Mouse (Mus musculus) kidney, embryonic 15.5 days (tissue): ENCODE data around the gene Copb1. TPM values are rescaled to one million over a fixed set of nuclear protein-coding genes. Genes with fewer than 3 reads are reported as not detected.
"Not testable (repeated sequence)": the region's sequence is repeated elsewhere in the genome, so short reads cannot be mapped to it uniquely, and the experiment has no call there.

Source experiments
- ATAC-seq: fragments of 200-750 bp; cut with Nextera tagmentation; replicated peaks from 2 replicates; pipeline ENCODE4 v1.8.0; 2017; ENCODE audit warnings: moderate TSS enrichment; ENCODE audit not compliant: low FRiP score
- H3K27ac ChIP-seq: fragments of 300-500 bp; sonication (generic); 2 replicates; pipeline ENCODE4 v1.5.1; 2015; ENCODE audit warnings: mild to moderate bottlenecking, inconsistent platforms
- H3K27me3 ChIP-seq: fragments of 300-500 bp; sonication (generic); 2 replicates; pipeline ENCODE4 v1.6.1; 2015; ENCODE audit warnings: inconsistent platforms
- H3K36me3 ChIP-seq: fragments of 300-500 bp; sonication (generic); 2 replicates; pipeline ENCODE4 v1.6.1; 2015; ENCODE audit warnings: inconsistent platforms
- H3K4me1 ChIP-seq: fragments of 300-500 bp; sonication (generic); 2 replicates; pipeline ENCODE4 v1.6.1; 2015; ENCODE audit warnings: inconsistent platforms
- H3K4me2 ChIP-seq: fragments of 300-500 bp; sonication (generic); 2 replicates; pipeline ENCODE4 v1.6.1; 2015; ENCODE audit warnings: moderate library complexity, mild to moderate bottlenecking, inconsistent platforms
- H3K4me3 ChIP-seq: fragments of 300-500 bp; sonication (generic); replicated peaks from 2 replicates; pipeline ENCODE4 v1.5.1; 2015; ENCODE audit warnings: mild to moderate bottlenecking, inconsistent platforms
- H3K9ac ChIP-seq: fragments of 300-500 bp; sonication (generic); 2 replicates; pipeline ENCODE4 v1.6.1; 2015; ENCODE audit warnings: mild to moderate bottlenecking, inconsistent platforms
- H3K9me3 ChIP-seq: fragments of 300-500 bp; sonication (generic); replicated peaks from 2 replicates; pipeline ENCODE4 v1.6.1; 2016; ENCODE audit warnings: inconsistent platforms
- WGBS: fragments of 180-500 bp; shearing (Covaris S2); methylation state at CpG from one replicate; pipeline ENCODE4 v1.1.7; 2015; ENCODE audit warnings: mixed read lengths; 5-methylcytosine and 5-hydroxymethylcytosine counted together
- polyA plus RNA-seq: library from polyadenylated mRNA; unstranded; fragments of >200 nt; fragmentation: Nextera tagmentation; extraction: Ambion mirVana; gene quantifications from 2 replicates; pipeline ENCODE4 v1.2.1, GENCODE M21; 2015

The Copb1 gene
- polyA plus RNA-seq, 1 experiment from 2014 or later = 125 TPM

DNA sequence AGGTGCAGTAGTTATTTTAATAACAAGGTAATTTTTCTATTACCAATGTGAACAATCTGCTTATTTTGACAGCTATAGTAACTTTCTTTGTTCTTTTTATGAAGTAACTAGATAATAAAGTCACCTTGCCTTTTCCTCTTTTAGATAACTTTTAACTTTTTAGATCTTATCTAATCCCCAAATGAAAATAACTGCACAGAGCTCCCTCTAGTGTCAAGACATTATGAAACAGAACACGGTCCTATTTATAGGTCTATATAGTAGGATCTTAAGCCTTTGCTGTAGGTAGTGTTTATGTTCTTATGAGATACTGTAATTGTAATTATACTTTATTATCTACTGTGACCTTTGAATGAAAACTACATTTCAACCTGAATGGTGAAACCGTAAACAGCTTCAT, 41.0 kb downstream of the Copb1 start:
- no peak overlapping the region for H3K4me2 ChIP-seq
- WGBS = 60% methylated on average over 2 of the region's 2 CpGs
- no peak for ATAC-seq
- no peaks in the 10 kb centered on the region for H3K27me3 ChIP-seq
- peaks cover 48% of the 10 kb centered on the region for H3K36me3 ChIP-seq
- no peak overlapping the region for H3K4me3 ChIP-seq
- no peaks in the 10 kb centered on the region for H3K4me1 ChIP-seq
- no peak overlapping the region for H3K27ac ChIP-seq
- H3K9ac ChIP-seq = no peak overlapping the region
- no peaks in the 10 kb centered on the region for H3K9me3 ChIP-seq

DNA sequence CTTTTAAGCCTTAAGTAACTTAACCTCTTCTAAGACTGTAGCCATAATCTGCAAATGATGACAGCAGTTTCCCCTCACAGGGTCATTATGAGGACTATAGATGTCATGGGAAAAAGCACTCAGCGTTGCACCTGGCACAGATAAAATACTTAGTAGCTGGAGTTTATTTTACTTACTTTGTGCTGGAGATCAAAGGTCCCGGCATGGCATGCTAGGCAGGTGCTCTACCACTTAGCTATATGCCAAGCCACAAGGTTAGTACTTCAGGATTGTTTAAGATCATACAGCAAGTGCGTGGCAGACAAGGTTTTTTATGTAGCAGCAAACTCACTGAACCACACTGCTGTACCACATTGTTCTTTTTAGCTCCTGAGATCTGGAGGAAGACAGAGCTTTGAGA, 43.9 kb downstream of the Copb1 start:
- ATAC-seq = no peak
- H3K4me1 ChIP-seq = no peaks in the 10 kb centered on the region
- WGBS = 81% methylated on average over 3 of the region's 3 CpGs

DNA sequence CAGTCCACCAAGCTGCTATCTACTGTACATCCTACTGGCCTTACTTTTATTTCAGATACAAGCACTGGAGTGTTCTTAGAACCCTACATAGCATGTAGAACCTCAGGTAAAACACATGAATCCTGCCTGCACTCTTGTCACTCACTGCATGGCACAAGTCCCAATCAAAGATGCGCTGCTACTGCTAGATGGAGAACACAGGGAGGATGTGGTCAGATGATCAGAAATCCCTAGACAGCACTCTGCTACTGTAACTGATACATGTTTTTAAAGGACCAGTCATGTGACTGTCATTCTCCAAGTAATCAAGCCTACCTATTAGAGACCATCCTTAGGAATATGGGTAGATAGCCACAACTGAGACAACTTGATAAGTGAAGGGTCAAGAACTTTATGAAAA, 44.7 kb downstream of the Copb1 start:
- H3K9ac ChIP-seq = no peak overlapping the region
- no peak overlapping the region for H3K4me3 ChIP-seq
- H3K27ac ChIP-seq = no peak overlapping the region
- H3K9me3 ChIP-seq = no peaks in the 10 kb centered on the region
- H3K36me3 ChIP-seq = peaks cover 24% of the 10 kb centered on the region
- H3K4me1 ChIP-seq = no peaks in the 10 kb centered on the region
- WGBS = 89% methylated on average over 1 of the region's 1 CpGs
- H3K4me2 ChIP-seq = no peak overlapping the region
- no peaks in the 10 kb centered on the region for H3K27me3 ChIP-seq
- no peak for ATAC-seq

More for the DNA sequence above, 43.9 kb downstream of the Copb1 start:
- Histone ChIP-seq H3K4me2 (no peak overlapping the region), H3K9ac (no peak overlapping the region), H3K27ac (no peak overlapping the region), H3K27me3 (no peaks in the 10 kb centered on the region), H3K9me3 (no peaks in the 10 kb centered on the region), H3K36me3 (peaks cover 29% of the 10 kb centered on the region), H3K4me3 (no peak overlapping the region)

DNA sequence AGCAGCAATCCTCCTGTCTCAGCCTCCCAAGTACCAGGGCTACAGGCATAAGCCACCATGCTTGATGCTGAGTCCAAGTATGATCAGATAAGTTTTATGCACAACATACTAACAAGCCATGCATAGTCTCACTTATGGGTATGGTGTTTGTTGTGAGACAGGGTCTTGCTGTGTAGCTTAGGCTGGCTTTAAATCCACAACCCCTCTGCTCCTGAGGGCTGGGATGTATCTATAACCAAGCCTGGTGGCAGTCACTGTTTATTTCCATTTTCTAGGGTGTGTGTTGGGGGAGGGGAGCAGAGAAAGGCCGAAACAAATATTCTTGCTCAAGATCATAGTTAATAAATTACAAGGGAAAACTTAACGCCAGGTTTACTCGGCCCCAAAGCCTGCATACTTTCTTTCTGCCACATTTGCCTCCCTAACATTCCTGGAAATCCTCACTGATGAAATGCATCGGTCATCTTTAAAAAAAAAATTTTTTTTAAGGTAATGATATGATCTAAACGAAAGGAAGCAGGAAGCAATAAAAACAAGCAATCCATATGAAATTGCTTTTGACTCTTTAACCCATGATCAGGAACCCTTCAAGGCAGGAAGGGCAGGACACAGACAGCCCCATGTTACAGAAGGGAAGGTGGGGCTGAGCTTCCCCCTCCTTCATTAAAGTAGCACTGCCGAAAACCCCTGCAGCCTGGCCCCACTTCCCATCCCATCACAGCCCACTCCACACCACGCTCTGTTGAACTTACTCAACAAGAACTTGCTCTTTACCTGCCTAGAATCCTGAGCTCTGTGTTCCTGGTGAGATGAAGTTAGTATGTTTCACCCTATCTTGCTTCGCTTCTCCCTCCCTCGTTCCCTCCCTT, 50.8 kb downstream of the Copb1 start:
- 33% methylated on average over 9 of the region's 9 CpGs for WGBS
- H3K36me3 ChIP-seq = no peaks in the 10 kb centered on the region
- peak overlapping the region; percentile 78 for H3K27ac ChIP-seq
- H3K9ac ChIP-seq = no peak overlapping the region
- peaks cover 21% of the 10 kb centered on the region for H3K4me1 ChIP-seq
- peak overlapping the region; percentile 25 for H3K4me2 ChIP-seq
- no peaks in the 10 kb centered on the region for H3K27me3 ChIP-seq
- H3K4me3 ChIP-seq = no peak overlapping the region
- peak; percentile 81 for ATAC-seq
- H3K9me3 ChIP-seq = no peaks in the 10 kb centered on the region

DNA sequence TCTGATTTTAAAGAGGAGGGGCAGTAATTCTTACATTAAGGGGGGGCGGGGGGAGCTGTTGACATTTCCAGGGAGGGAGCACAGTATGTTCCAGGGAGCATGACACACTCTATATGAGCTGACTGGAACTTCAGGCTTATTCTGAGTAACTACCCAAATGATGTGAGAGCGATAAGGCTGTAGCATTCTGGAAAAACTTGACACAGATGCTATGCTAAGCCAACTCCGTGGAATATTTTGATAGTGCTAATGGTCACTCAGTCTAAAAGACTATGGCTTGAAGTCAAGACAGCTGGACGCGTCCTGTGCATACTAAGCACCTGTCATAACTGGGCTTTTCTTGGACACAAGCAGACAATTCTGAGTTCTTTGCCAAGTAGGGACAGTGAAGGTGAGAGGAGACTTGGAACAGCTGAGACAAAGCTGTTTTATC, 51.5 kb downstream of the Copb1 start:
- WGBS = 72% methylated on average over 5 of the region's 5 CpGs
- ATAC-seq = 0 out of 2 replicates have a peak, but pooled peaks have one; percentile 35

DNA sequence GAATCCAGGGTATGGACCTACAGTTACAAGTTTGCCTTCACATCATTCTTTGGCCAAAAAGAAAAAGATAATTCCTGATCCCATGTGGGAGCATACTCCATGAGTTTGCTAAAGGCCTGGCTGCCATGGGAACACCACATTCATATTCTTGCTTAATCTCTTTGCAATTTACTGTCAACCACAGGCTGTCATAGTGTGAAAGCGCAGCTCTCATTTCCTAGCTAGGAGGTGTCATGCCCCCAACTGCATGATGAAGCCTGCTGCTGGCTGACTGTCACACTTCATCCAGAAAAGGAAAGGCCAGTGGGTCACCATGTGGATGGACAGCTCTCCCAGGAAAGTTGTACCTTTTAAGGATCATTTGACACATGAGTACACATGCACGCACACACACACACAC, 53.9 kb downstream of the Copb1 start:
- H3K27ac ChIP-seq = no peak overlapping the region
- ATAC-seq = no peak
- WGBS = 78% methylated on average over 2 of the region's 2 CpGs

More for the DNA sequence above, 51.5 kb downstream of the Copb1 start:
- H3K4me3 ChIP-seq = no peak overlapping the region
- H3K36me3 ChIP-seq = no peaks in the 10 kb centered on the region
- H3K4me2 ChIP-seq = no peak overlapping the region
- no peaks in the 10 kb centered on the region for H3K9me3 ChIP-seq
- H3K27ac ChIP-seq = peak overlapping the region; percentile 78
- no peaks in the 10 kb centered on the region for H3K27me3 ChIP-seq
- H3K4me1 ChIP-seq = peaks cover 21% of the 10 kb centered on the region
- no peak overlapping the region for H3K9ac ChIP-seq

DNA sequence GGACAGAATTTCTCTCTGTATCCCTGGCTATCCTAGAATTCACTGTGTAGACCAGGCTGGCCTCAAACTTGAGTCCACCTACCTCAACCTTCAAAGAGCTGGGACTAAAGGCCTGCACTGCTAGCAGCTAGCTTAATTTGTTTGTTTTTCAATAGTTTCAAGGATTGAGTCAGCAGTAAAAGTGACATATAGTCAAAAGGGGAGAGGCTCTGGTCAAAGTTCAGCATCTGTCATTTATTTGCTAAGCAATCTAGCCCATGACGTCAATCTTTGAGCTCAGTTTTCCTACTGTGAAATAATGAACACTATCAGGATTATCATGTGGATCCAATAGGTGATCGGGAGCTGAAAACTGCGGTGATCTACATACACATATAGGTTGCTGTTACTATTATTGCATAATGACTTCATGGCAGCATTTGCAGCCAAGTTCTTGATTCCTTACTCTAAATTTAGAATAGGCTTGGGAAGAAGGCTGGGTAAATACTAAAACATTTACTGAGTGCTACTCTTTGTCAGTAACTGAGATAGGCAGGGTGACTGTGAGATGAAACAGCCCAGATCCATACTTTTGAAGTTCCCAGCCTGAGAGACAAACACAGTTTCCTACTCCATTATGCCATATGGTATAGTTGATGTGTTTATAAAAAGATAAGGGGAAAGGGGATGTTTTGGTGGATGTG, 54.9 kb downstream of the Copb1 start:
- Histone ChIP-seq H3K36me3 (no peaks in the 10 kb centered on the region), H3K4me1 (peaks cover 21% of the 10 kb centered on the region), H3K27me3 (no peaks in the 10 kb centered on the region), H3K27ac (no peak overlapping the region), H3K9me3 (no peaks in the 10 kb centered on the region), H3K9ac (no peak overlapping the region), H3K4me3 (no peak overlapping the region), H3K4me2 (no peak overlapping the region)
- 70% methylated on average over 3 of the region's 3 CpGs for WGBS
- ATAC-seq = no peak

More for the DNA sequence above, 53.9 kb downstream of the Copb1 start:
- H3K9ac ChIP-seq = no peak overlapping the region
- H3K4me1 ChIP-seq = peaks cover 21% of the 10 kb centered on the region
- no peaks in the 10 kb centered on the region for H3K36me3 ChIP-seq
- no peaks in the 10 kb centered on the region for H3K27me3 ChIP-seq
- no peak overlapping the region for H3K4me3 ChIP-seq
- no peaks in the 10 kb centered on the region for H3K9me3 ChIP-seq
- H3K4me2 ChIP-seq = no peak overlapping the region

DNA sequence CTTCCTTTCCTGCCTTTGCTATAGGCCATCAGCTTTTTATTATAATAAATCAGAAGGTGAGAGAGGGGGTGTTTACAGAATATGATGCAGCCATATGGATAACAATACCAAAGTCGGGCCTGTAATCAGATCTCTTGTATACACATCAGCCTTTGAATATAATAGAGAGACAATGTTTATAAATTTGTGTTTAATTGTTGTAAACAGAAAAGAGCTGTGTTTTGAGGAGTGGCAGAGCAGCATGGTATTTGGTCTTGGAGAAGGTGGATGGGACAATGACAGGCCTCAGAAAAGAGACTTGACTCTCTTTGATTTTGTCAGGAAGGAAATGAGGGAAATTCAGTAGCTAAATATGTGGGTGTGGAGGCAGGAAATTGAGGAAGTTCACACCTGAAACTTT, 56.3 kb downstream of the Copb1 start:
- Histone ChIP-seq H3K27me3 (no peaks in the 10 kb centered on the region), H3K4me2 (no peak overlapping the region), H3K4me1 (peaks cover 10% of the 10 kb centered on the region), H3K9me3 (no peaks in the 10 kb centered on the region), H3K4me3 (no peak overlapping the region), H3K9ac (no peak overlapping the region), H3K36me3 (no peaks in the 10 kb centered on the region), H3K27ac (no peak overlapping the region)
- no peak for ATAC-seq
- 79% methylated on average over 1 of the region's 1 CpGs for WGBS

DNA sequence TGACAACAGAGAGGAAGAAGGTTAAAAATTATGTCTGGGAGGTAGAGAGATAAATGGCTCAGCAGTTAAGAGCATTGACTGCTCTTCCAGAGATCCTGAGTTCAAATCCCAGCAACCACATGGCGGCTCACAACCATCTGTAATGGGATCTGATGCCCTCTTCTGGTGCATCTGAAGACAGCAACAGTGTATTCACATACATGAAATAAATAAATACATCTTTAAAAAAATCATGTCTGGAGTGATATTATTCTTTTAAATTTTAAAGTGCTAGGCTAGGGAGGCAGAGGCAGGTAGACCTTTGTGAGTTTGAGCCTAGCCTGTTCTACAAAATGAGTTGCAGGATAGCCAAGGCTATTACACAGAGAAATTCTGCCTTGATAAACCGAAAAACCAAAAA, 57.9 kb downstream of the Copb1 start:
- not testable (repeated sequence) for H3K27ac ChIP-seq, H3K4me1 ChIP-seq, H3K36me3 ChIP-seq, H3K4me3 ChIP-seq, ATAC-seq, H3K9me3 ChIP-seq, H3K9ac ChIP-seq, H3K4me2 ChIP-seq, H3K27me3 ChIP-seq
- 85% methylated on average over 2 of the region's 2 CpGs for WGBS

DNA sequence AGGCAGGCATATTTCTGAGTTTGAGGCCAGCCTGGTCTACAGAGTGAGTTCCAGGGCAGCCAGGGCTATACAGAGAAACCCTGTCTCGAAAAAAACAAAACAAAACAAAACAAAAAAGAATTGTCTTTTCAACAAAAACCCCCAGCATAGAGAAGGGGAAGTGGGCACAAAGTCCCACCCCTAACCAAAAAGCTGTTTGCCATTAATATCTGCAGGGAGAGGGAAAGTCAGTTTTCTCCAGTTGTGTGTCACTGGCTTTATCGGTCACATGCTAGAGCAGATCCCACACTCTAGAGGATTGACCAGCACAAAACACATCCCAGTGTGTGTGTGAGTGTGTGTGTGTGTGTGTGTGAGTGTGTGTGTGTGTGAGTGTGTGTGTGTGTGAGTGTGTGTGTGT, 59.7 kb downstream of the Copb1 start:
- H3K27ac ChIP-seq = not testable (repeated sequence)

DNA sequence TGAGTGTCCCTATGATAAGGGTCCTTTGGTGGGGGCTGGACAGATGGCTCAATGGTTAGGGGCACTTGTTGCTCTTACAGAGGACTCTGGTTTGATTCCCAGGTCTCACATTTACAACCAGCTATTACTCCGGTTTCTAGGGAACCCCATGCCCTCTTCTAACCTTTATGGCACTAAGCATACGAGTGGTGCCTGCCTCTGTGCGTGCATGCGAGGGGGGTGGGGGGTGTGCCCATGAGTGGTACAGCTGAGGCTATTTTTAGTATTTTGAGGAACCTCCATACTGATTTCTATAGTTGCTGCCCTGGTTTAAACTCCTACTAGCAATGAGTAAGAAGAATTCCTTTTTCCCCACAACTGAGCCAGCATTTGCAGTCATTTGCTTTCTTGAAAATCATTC, 60.3 kb downstream of the Copb1 start:
- ATAC-seq = no peak
- no peak overlapping the region for H3K9ac ChIP-seq
- WGBS = 53% methylated on average over 4 of the region's 4 CpGs

More for the DNA sequence above, 59.7 kb downstream of the Copb1 start:
- WGBS = 81% methylated on average over 2 of the region's 2 CpGs
- H3K4me3 ChIP-seq, H3K9me3 ChIP-seq, H3K4me1 ChIP-seq, H3K27me3 ChIP-seq, H3K36me3 ChIP-seq, ATAC-seq, H3K4me2 ChIP-seq, H3K9ac ChIP-seq: not testable (repeated sequence)

DNA sequence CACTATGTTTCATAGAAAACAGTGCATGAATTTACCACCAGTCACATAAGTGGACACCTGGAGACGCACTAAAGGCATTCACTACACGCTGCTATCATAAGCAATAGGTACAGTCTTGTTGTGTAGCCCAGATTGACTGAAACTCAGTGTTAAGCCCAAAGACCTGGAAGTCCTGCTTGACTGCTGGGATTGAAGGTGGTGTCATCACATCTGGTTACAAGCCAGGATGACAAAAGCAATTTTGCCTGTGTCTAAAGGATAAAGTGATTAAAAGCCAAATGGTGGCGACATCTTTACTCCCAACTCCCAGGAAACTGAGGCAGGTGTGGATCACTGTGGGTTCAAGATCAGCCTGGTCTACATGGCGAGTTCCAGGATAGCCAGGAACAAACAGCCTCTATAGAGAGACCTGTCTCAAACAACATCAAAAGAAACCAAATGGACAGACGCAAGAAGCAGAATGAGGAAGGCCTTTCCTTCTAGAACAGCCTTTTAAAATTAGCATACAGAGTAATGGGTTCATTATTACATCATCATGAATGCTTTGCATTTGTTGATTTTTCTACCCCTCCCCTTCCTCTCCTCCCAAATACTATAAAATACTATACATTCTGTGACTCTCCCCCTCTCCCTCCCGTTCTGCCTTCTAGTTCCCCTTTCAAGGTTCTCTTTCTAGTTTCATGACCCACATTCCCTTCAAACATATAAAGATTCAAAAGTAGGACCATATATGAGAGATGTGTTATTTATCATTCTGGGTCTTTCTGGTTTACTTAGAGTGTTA, 61.0 kb downstream of the Copb1 start:
- ATAC-seq = no peak
- H3K27ac ChIP-seq = no peak overlapping the region
- no peak overlapping the region for H3K4me2 ChIP-seq
- no peak overlapping the region for H3K4me3 ChIP-seq
- H3K9ac ChIP-seq = no peak overlapping the region
- WGBS = 82% methylated on average over 6 of the region's 6 CpGs
- no peaks in the 10 kb centered on the region for H3K9me3 ChIP-seq
- no peaks in the 10 kb centered on the region for H3K36me3 ChIP-seq
- H3K4me1 ChIP-seq = no peaks in the 10 kb centered on the region
- H3K27me3 ChIP-seq = no peaks in the 10 kb centered on the region

More for the DNA sequence above, 60.3 kb downstream of the Copb1 start:
- Histone ChIP-seq H3K36me3 (no peaks in the 10 kb centered on the region), H3K4me2 (no peak overlapping the region), H3K4me3 (no peak overlapping the region), H3K9me3 (no peaks in the 10 kb centered on the region), H3K4me1 (no peaks in the 10 kb centered on the region), H3K27ac (no peak overlapping the region), H3K27me3 (no peaks in the 10 kb centered on the region)
